Mouse (Mus musculus): ENCODE measurements around the gene Ubc. TPM values are rescaled to one million over a fixed set of nuclear protein-coding genes. Genes with fewer than 3 reads are reported as not detected.

Ubc gene
- polyA plus RNA-seq, 1 experiment from 2014 or later: 988 TPM

Other genes starting within 250 kb of the Ubc start
- 19.2 and 19.8 TPM in 2 replicates for gene Ncor2, start 211.0 kb downstream of the Ubc start, polyA plus RNA-seq (2016; fragmentation: Nextera tagmentation; extraction: Ambion mirVana)
- 43.2 and 47.3 TPM in 2 replicates for gene Scarb1, start 49.1 kb downstream of the Ubc start, polyA plus RNA-seq (2016; fragmentation: Nextera tagmentation; extraction: Ambion mirVana)
- gene Gm10382, start 880 bp downstream of the Ubc start, polyA plus RNA-seq (2016; fragmentation: Nextera tagmentation; extraction: Ambion mirVana): 0.53 and 0.60 TPM in 2 replicates
- 24.1 and 24.2 TPM in 2 replicates for gene Dhx37, start 43.9 kb upstream of the Ubc start, polyA plus RNA-seq (2016; fragmentation: Nextera tagmentation; extraction: Ambion mirVana)
- gene Bri3bp, start 51.4 kb upstream of the Ubc start, polyA plus RNA-seq (2016; fragmentation: Nextera tagmentation; extraction: Ambion mirVana): 50.9 and 52.2 TPM in 2 replicates
- gene Aacs, start 85.6 kb upstream of the Ubc start, polyA plus RNA-seq (2016; fragmentation: Nextera tagmentation; extraction: Ambion mirVana): 51.2 and 60.1 TPM in 2 replicates
- gene Tmem132b, start 141.6 kb upstream of the Ubc start, polyA plus RNA-seq (2016; fragmentation: Nextera tagmentation; extraction: Ambion mirVana): 0.23 and 0.34 TPM in 2 replicates

Measured in embryonic facial prominence, embryonic 10.5 days (tissue).